Mouse (Mus musculus) liver, adult 2 months (tissue): Measurements from ENCODE around the gene Mrpl54.
A peak's percentile ranks its signal among the peaks of the same experiment; 100 is the strongest.

Experiments
- CTCF ChIP-seq: fragments of 200-500 bp; IDR thresholded peaks from 2 replicates; pipeline ENCODE4 v1.5.1; 2011; ENCODE audit warnings: low read depth, low read length, control low read depth
- POLR2A ChIP-seq: fragments of 200-500 bp; IDR thresholded peaks from 2 replicates; pipeline ENCODE4 v1.6.1; 2011; ENCODE audit warnings: low read length, control low read depth; ENCODE audit not compliant: insufficient read depth; ENCODE audit errors: extremely low read depth

DNA sequence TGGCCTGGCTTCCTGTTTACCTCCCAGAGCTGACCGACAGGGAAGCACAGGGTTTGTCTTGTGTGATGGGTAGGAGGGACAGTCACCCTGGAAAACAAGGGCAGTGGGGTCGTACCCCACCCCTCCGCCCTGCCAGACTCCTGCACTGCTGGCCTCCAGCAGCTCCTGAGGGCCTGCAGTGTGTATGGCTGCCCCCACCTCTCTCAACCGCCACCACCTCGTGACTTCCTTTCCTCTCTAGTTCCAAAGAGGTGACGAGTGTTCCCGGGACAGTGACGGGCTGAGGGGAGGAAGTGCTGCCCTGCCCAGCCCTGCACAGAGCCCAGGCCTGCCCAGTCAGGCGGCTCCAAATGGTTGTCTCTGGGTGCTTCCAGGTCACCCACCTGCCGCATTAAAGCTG lies 31.1 kb upstream of the Mrpl54 start:
- TF ChIP-seq POLR2A, result 0 out of 2 replicates have a peak, but pooled peaks have one; percentile 28
- TF ChIP-seq CTCF, result no peak
